ENCODE assay signal across 24 mouse cellular contexts in genomic region chr14:86242836-86243235, GRCm38 (mm10).
DNase-seq lines count a peak whose midpoint lies in the region; ATAC-seq and TF ChIP-seq lines count a peak whose summit lies in the region.
"Had no signal": no experiment of that assay in that cellular context is flagged by ENCODE, and none has a peak within 500 bp of the region (broad histone marks: within the 10 kb centered on the region; RNA-seq: fewer than 3 reads in every experiment).

No protein-coding gene starts in this region.

- no peak overlapping the region for H3K9ac ChIP-seq in forebrain, embryonic 14.5 days (ENCODE audit: low read length)
- H3K9ac ChIP-seq in forebrain, postnatal 0 days = no peak overlapping the region
- H3K9ac ChIP-seq in hindbrain, postnatal 0 days (replicated peaks; ENCODE audit: low read length) = no peak overlapping the region
- H3K9ac ChIP-seq in hindbrain, embryonic 12.5 days = no peak overlapping the region
- no peak overlapping the region for H3K9ac ChIP-seq in liver, embryonic 11.5 days (ENCODE audit: low read depth, low read length)
- H3K9ac ChIP-seq: embryonic facial prominence, embryonic 12.5 days; embryonic facial prominence, embryonic 15.5 days; heart, embryonic 13.5 days; hindbrain, embryonic 15.5 days; intestine, embryonic 15.5 days had no signal

- peak; percentile 56 for ATAC-seq in forebrain, embryonic 14.5 days
- ATAC-seq in forebrain, postnatal 0 days = no peak
- no peak for ATAC-seq in hindbrain, postnatal 0 days
- no peak for ATAC-seq in hindbrain, embryonic 12.5 days (ENCODE audit: low FRiP score)
- no peak for ATAC-seq in liver, embryonic 11.5 days (replicated peaks; ENCODE audit: low FRiP score)
- ATAC-seq: CD4-positive, CD25-positive, alpha-beta regulatory T cell, adult 4 months; intestine, embryonic 15.5 days had no signal

- H3K4me3 ChIP-seq in forebrain, embryonic 14.5 days (ENCODE audit: low read depth, low read length) = no peak overlapping the region
- H3K4me3 ChIP-seq in forebrain, postnatal 0 days (ENCODE audit: low read depth, low read length) = no peak overlapping the region
- no peak overlapping the region for H3K4me3 ChIP-seq in hindbrain, postnatal 0 days (ENCODE audit: low read length)
- H3K4me3 ChIP-seq in hindbrain, embryonic 12.5 days = no peak overlapping the region
- no peak overlapping the region for H3K4me3 ChIP-seq in liver, embryonic 11.5 days (ENCODE audit: low read depth, low read length)
- H3K4me3 ChIP-seq: embryonic facial prominence, embryonic 12.5 days; embryonic facial prominence, embryonic 15.5 days; heart, adult 2 months; heart, embryonic 10.5 days; heart, embryonic 13.5 days; hindbrain, embryonic 15.5 days; intestine, embryonic 15.5 days had no signal

- H3K36me3 ChIP-seq in forebrain, embryonic 14.5 days (ENCODE audit: control insufficient read depth, insufficient read depth, low read length) = no peaks in the 10 kb centered on the region
- no peaks in the 10 kb centered on the region; the same call in 1 of the 2 replicates for H3K36me3 ChIP-seq in forebrain, postnatal 0 days (ENCODE audit: insufficient read depth)
- H3K36me3 ChIP-seq in hindbrain, postnatal 0 days (ENCODE audit: insufficient read depth, low read length) = no peaks in the 10 kb centered on the region
- H3K36me3 ChIP-seq in hindbrain, embryonic 12.5 days = no peaks in the 10 kb centered on the region
- no peaks in the 10 kb centered on the region for H3K36me3 ChIP-seq in liver, embryonic 11.5 days (ENCODE audit: control insufficient read depth, insufficient read depth, low read length)
- H3K36me3 ChIP-seq: embryonic facial prominence, embryonic 12.5 days; embryonic facial prominence, embryonic 15.5 days; heart, embryonic 10.5 days; heart, embryonic 13.5 days; hindbrain, embryonic 15.5 days; intestine, embryonic 15.5 days had no signal

- no peaks in the 10 kb centered on the region for H3K9me3 ChIP-seq in forebrain, embryonic 14.5 days (replicated peaks; ENCODE audit: control insufficient read depth, low read length)
- no peaks in the 10 kb centered on the region for H3K9me3 ChIP-seq in forebrain, postnatal 0 days (ENCODE audit: low read length)
- no peaks in the 10 kb centered on the region for H3K9me3 ChIP-seq in hindbrain, postnatal 0 days (ENCODE audit: low read length)
- no peaks in the 10 kb centered on the region for H3K9me3 ChIP-seq in hindbrain, embryonic 12.5 days (replicated peaks)
- no peaks in the 10 kb centered on the region for H3K9me3 ChIP-seq in liver, embryonic 11.5 days (ENCODE audit: control insufficient read depth, low read length)
- H3K9me3 ChIP-seq: embryonic facial prominence, embryonic 12.5 days; embryonic facial prominence, embryonic 15.5 days; heart, embryonic 10.5 days; heart, embryonic 13.5 days; hindbrain, embryonic 15.5 days; intestine, embryonic 15.5 days had no signal

- no peak for TF ChIP-seq CTCF in forebrain, postnatal 0 days (IDR thresholded peaks at IDR 0.05; ENCODE audit: low read depth)
- no peak for TF ChIP-seq CTCF in hindbrain, postnatal 0 days (IDR thresholded peaks at IDR 0.05; ENCODE audit: low read depth)
- TF ChIP-seq CTCF in brain, embryonic 14.5 days (IDR thresholded peaks at IDR 0.05; ENCODE audit: borderline replicate concordance, extremely low read depth, insufficient read depth, insufficient read length) = no peak

- no peaks in the 10 kb centered on the region for H3K27me3 ChIP-seq in forebrain, embryonic 14.5 days (replicated peaks; ENCODE audit: control insufficient read depth, insufficient read depth, low read length)
- H3K27me3 ChIP-seq in forebrain, postnatal 0 days (ENCODE audit: insufficient read depth, low read length) = no peaks in the 10 kb centered on the region
- H3K27me3 ChIP-seq in hindbrain, postnatal 0 days (ENCODE audit: insufficient read depth, low read length) = no peaks in the 10 kb centered on the region
- H3K27me3 ChIP-seq in hindbrain, embryonic 12.5 days = no peaks in the 10 kb centered on the region
- no peaks in the 10 kb centered on the region for H3K27me3 ChIP-seq in liver, embryonic 11.5 days (replicated peaks; ENCODE audit: control insufficient read depth, insufficient read depth, low read length)
- H3K27me3 ChIP-seq: embryonic facial prominence, embryonic 12.5 days; embryonic facial prominence, embryonic 15.5 days; heart, embryonic 13.5 days; hindbrain, embryonic 15.5 days; intestine, embryonic 15.5 days had no signal

- WGBS in forebrain, embryonic 14.5 days = 18% methylated on average over 1 of the region's 1 CpGs
- 21% methylated on average over 1 of the region's 1 CpGs for WGBS in forebrain, postnatal 0 days
- WGBS in hindbrain, postnatal 0 days = 35% methylated on average over 1 of the region's 1 CpGs
- WGBS in hindbrain, embryonic 12.5 days = 79% methylated on average over 1 of the region's 1 CpGs
- WGBS in liver, embryonic 11.5 days = 84% methylated on average over 1 of the region's 1 CpGs

- no peak overlapping the region for H3K27ac ChIP-seq in forebrain, embryonic 14.5 days (ENCODE audit: low read depth, low read length)
- no peak overlapping the region for H3K27ac ChIP-seq in forebrain, postnatal 0 days (ENCODE audit: low read depth, low read length)
- no peak overlapping the region for H3K27ac ChIP-seq in hindbrain, postnatal 0 days
- no peak overlapping the region for H3K27ac ChIP-seq in hindbrain, embryonic 12.5 days
- H3K27ac ChIP-seq in liver, embryonic 11.5 days (ENCODE audit: low read depth, low read length) = no peak overlapping the region
- H3K27ac ChIP-seq: embryonic facial prominence, embryonic 12.5 days; embryonic facial prominence, embryonic 15.5 days; heart, adult 2 months; heart, embryonic 10.5 days; heart, embryonic 13.5 days; hindbrain, embryonic 15.5 days; intestine, embryonic 15.5 days had no signal

- H3K4me1 ChIP-seq in forebrain, embryonic 14.5 days (ENCODE audit: control insufficient read depth, insufficient read depth, low read length) = no peaks in the 10 kb centered on the region
- H3K4me1 ChIP-seq in forebrain, postnatal 0 days (ENCODE audit: insufficient read depth) = no peaks in the 10 kb centered on the region; the same call in 1 of the 2 replicates
- H3K4me1 ChIP-seq in hindbrain, postnatal 0 days (ENCODE audit: insufficient read depth, low read length) = no peaks in the 10 kb centered on the region
- H3K4me1 ChIP-seq in hindbrain, embryonic 12.5 days = no peaks in the 10 kb centered on the region
- H3K4me1 ChIP-seq in liver, embryonic 11.5 days (replicated peaks; ENCODE audit: control insufficient read depth, insufficient read depth, low read length) = no peaks in the 10 kb centered on the region
- H3K4me1 ChIP-seq: embryonic facial prominence, embryonic 12.5 days; embryonic facial prominence, embryonic 15.5 days; heart, embryonic 10.5 days; heart, embryonic 13.5 days; hindbrain, embryonic 15.5 days; intestine, embryonic 15.5 days had no signal

- TF ChIP-seq POLR2A in brain, embryonic 14.5 days (IDR thresholded peaks at IDR 0.05; ENCODE audit: borderline replicate concordance, extremely low read depth, insufficient read depth, insufficient read length, poor library complexity, severe bottlenecking) = no peak

- no peak overlapping the region for H3K4me2 ChIP-seq in forebrain, embryonic 14.5 days (ENCODE audit: low read length)
- H3K4me2 ChIP-seq in forebrain, postnatal 0 days (ENCODE audit: low read depth) = no peak overlapping the region
- H3K4me2 ChIP-seq in hindbrain, postnatal 0 days (ENCODE audit: low read depth, low read length) = no peak overlapping the region
- no peak overlapping the region for H3K4me2 ChIP-seq in hindbrain, embryonic 12.5 days (replicated peaks)
- H3K4me2 ChIP-seq in liver, embryonic 11.5 days = no peak overlapping the region
- H3K4me2 ChIP-seq: embryonic facial prominence, embryonic 12.5 days; embryonic facial prominence, embryonic 15.5 days; heart, embryonic 13.5 days; hindbrain, embryonic 15.5 days; intestine, embryonic 15.5 days had no signal

- DNase-seq in forebrain, embryonic 14.5 days (ENCODE audit: low spot score) = peak; percentile 64
- DNase-seq in forebrain, postnatal 0 days = no peak
- DNase-seq in hindbrain, postnatal 0 days (ENCODE audit: low spot score) = peak; percentile 32
- peak; percentile 75 for DNase-seq in brain, embryonic 14.5 days (ENCODE audit: low read depth)
- DNase-seq in liver, embryonic 11.5 days (ENCODE audit: low spot score) = no peak
- DNase-seq: adrenal gland, adult 2 months; adrenal gland, postnatal 14 days; cerebellum, adult 11-12 months; cerebellum, adult 9-10 months; cerebellum, postnatal 25 days; gastrocnemius, postnatal 10 days; gastrocnemius, postnatal 36 days; heart, adult 2 months; heart, postnatal 14 days; heart, postnatal 4 days; kidney, adult 11 months had no signal

Comparison
In these comparisons a context has a peak if more than half of its experiments do, and no peak if none do; other contexts are left out.
1. DNase-seq: peak in forebrain, embryonic 14.5 days (single experiment), hindbrain, postnatal 0 days (single experiment) and brain, embryonic 14.5 days (single experiment); none in forebrain, postnatal 0 days (single experiment) and liver, embryonic 11.5 days (single experiment).